ENCODE assay signal across 15 mouse cellular contexts in genomic region chr11:60905407-60906120, GRCm38 (mm10). TPM values are rescaled to one million over a fixed set of nuclear protein-coding genes. Genes with fewer than 3 reads are reported as not detected.
DNase-seq lines count a peak whose midpoint lies in the region; ATAC-seq and TF ChIP-seq lines count a peak whose summit lies in the region.
"Had no signal": no experiment of that assay in that cellular context is flagged by ENCODE, and none has a peak within 500 bp of the region (broad histone marks: within the 10 kb centered on the region; RNA-seq: fewer than 3 reads in every experiment).

No protein-coding gene starts in this region.

- H3K4me1 ChIP-seq in forebrain, embryonic 10.5 days: no peaks in the 10 kb centered on the region
- no peaks in the 10 kb centered on the region for H3K4me1 ChIP-seq in forebrain, embryonic 14.5 days (ENCODE audit: control insufficient read depth, insufficient read depth, low read length)
- H3K4me1 ChIP-seq in kidney, adult 2 months (ENCODE audit: control insufficient read depth, insufficient read depth, low read length): peaks cover 23% of the 10 kb centered on the region
- H3K4me1 ChIP-seq in cerebellum, adult 2 months (ENCODE audit: control insufficient read depth, insufficient read depth, low read length): peaks cover 47% of the 10 kb centered on the region
- H3K4me1 ChIP-seq: hindbrain, embryonic 12.5 days; liver, embryonic 15.5 days; stomach, embryonic 15.5 days had no signal

- H3K27me3 ChIP-seq in forebrain, embryonic 10.5 days (ENCODE audit: poor library complexity, severe bottlenecking): no peaks in the 10 kb centered on the region
- no peaks in the 10 kb centered on the region for H3K27me3 ChIP-seq in forebrain, embryonic 14.5 days (replicated peaks; ENCODE audit: control insufficient read depth, insufficient read depth, low read length)
- H3K27me3 ChIP-seq in kidney, adult 2 months (replicated peaks; ENCODE audit: control insufficient read depth, insufficient read depth, low read length): no peaks in the 10 kb centered on the region
- H3K27me3 ChIP-seq in cerebellum, adult 2 months (ENCODE audit: control insufficient read depth, insufficient read depth, low read length): no peaks in the 10 kb centered on the region
- H3K27me3 ChIP-seq: hindbrain, embryonic 12.5 days; liver, embryonic 15.5 days; stomach, embryonic 15.5 days had no signal

- H3K36me3 ChIP-seq in forebrain, embryonic 10.5 days (replicated peaks): peaks cover 42% of the 10 kb centered on the region
- peaks cover 42% of the 10 kb centered on the region for H3K36me3 ChIP-seq in forebrain, embryonic 14.5 days (ENCODE audit: control insufficient read depth, insufficient read depth, low read length)
- no peaks in the 10 kb centered on the region; the same call in 1 of the 2 replicates for H3K36me3 ChIP-seq in kidney, adult 2 months (ENCODE audit: control insufficient read depth, insufficient read depth, low read length)

- no peak overlapping the region for H3K27ac ChIP-seq in forebrain, embryonic 10.5 days
- H3K27ac ChIP-seq in forebrain, embryonic 14.5 days (ENCODE audit: low read depth, low read length): no peak overlapping the region
- 0 out of 2 replicates have a peak overlapping the region, but pooled peaks have one; percentile 7 for H3K27ac ChIP-seq in kidney, adult 2 months (ENCODE audit: insufficient read depth, low read depth, low read length)
- peak overlapping the region; percentile 39 for H3K27ac ChIP-seq in cerebellum, adult 2 months (ENCODE audit: insufficient read depth, low read length)
- H3K27ac ChIP-seq: hindbrain, embryonic 12.5 days; liver, embryonic 15.5 days; stomach, embryonic 15.5 days had no signal

- no peak overlapping the region for H3K4me2 ChIP-seq in forebrain, embryonic 14.5 days (ENCODE audit: low read length)
- H3K4me2 ChIP-seq: heart, embryonic 11.5 days; hindbrain, embryonic 12.5 days; liver, embryonic 15.5 days; midbrain, embryonic 11.5 days; stomach, embryonic 15.5 days had no signal

- 91% methylated on average over 10 of the region's 10 CpGs for WGBS in forebrain, embryonic 10.5 days
- 90% methylated on average over 10 of the region's 10 CpGs for WGBS in forebrain, embryonic 14.5 days
- 76% methylated on average over 10 of the region's 10 CpGs for WGBS in kidney, adult 2 months
- WGBS in cerebellum, adult 2 months: 30% methylated on average over 10 of the region's 10 CpGs

- no peak overlapping the region for H3K9ac ChIP-seq in forebrain, embryonic 14.5 days (ENCODE audit: low read length)
- H3K9ac ChIP-seq: hindbrain, embryonic 12.5 days; liver, embryonic 15.5 days; stomach, embryonic 15.5 days had no signal

- no peak overlapping the region for H3K4me3 ChIP-seq in forebrain, embryonic 10.5 days
- H3K4me3 ChIP-seq in forebrain, embryonic 14.5 days (ENCODE audit: low read depth, low read length): no peak overlapping the region
- H3K4me3 ChIP-seq in kidney, adult 2 months (ENCODE audit: insufficient read depth, low read depth, low read length): no peak overlapping the region
- H3K4me3 ChIP-seq in cerebellum, adult 2 months (replicated peaks; ENCODE audit: insufficient read depth, low read depth, low read length): no peak overlapping the region
- H3K4me3 ChIP-seq: hindbrain, embryonic 12.5 days; liver, embryonic 15.5 days; stomach, embryonic 15.5 days had no signal

- TF ChIP-seq POLR2A in kidney, adult 2 months (IDR thresholded peaks at IDR 0.05; ENCODE audit: low read depth, low read length): no peak
- no peak for TF ChIP-seq POLR2A in cerebellum, adult 2 months (IDR thresholded peaks at IDR 0.05; ENCODE audit: borderline replicate concordance, insufficient read depth, low read length)

- no peak for TF ChIP-seq CTCF in kidney, adult 2 months (conservative IDR thresholded peaks at IDR 0.05; ENCODE audit: insufficient read depth, insufficient read length, low read depth, low read length)
- TF ChIP-seq CTCF in cerebellum, adult 2 months (IDR thresholded peaks at IDR 0.05; ENCODE audit: borderline replicate concordance, insufficient read depth, low read depth, low read length): no peak; the same call in 1 of the 2 replicates

- H3K9me3 ChIP-seq in forebrain, embryonic 10.5 days: no peaks in the 10 kb centered on the region
- H3K9me3 ChIP-seq in forebrain, embryonic 14.5 days (replicated peaks; ENCODE audit: control insufficient read depth, low read length): no peaks in the 10 kb centered on the region
- H3K9me3 ChIP-seq: hindbrain, embryonic 12.5 days; liver, embryonic 15.5 days; stomach, embryonic 15.5 days had no signal

- peak; percentile 12 for DNase-seq in forebrain, embryonic 10.5 days (ENCODE audit: extremely low spot score, low spot score)
- no peak for DNase-seq in forebrain, embryonic 14.5 days (ENCODE audit: low spot score)
- peak; percentile 53 for DNase-seq in kidney, adult 2 months
- no peak for DNase-seq in kidney, adult 8-10 months
- DNase-seq in cerebellum, adult 2 months: peak; percentile 64 to 76
- DNase-seq in cerebellum, postnatal 25 days: peak; percentile 65 to 70
- DNase-seq in ovary, postnatal 14 days (ENCODE audit: low spot score): no peak
- DNase-seq: embryo, embryonic 11 days; heart, postnatal 14 days; retina, postnatal 1 day had no signal

- ATAC-seq in forebrain, embryonic 14.5 days: no peak

RNA-seq across cellular contexts. Expression of gene Natd1, which starts 9.0 kb away (rescaled TPM):
- polyA plus RNA-seq in forebrain, embryonic 10.5 days (2016; fragmentation: Nextera tagmentation; extraction: Ambion mirVana): 20.1 and 23.0 TPM in 2 replicates
- 35.3 and 39.7 TPM in 2 replicates for polyA plus RNA-seq in forebrain, embryonic 14.5 days (2014; fragmentation: Nextera tagmentation; extraction: Ambion mirVana)
- polyA plus RNA-seq in kidney, adult 2 months (2012; rRNA removed): 39.3 and 46.2 TPM in 2 replicates
- 16.6 and 16.7 TPM in 2 replicates for polyA plus RNA-seq in cerebellum, adult 2 months (2012; rRNA removed)

RNA-seq across cellular contexts. Expression of gene Map2k3, which starts 26.3 kb away (rescaled TPM):
- 67.0 and 73.2 TPM in 2 replicates for polyA plus RNA-seq in forebrain, embryonic 10.5 days (2016; fragmentation: Nextera tagmentation; extraction: Ambion mirVana)
- 23.6 and 23.7 TPM in 2 replicates for polyA plus RNA-seq in forebrain, embryonic 14.5 days (2014; fragmentation: Nextera tagmentation; extraction: Ambion mirVana)
- 33.0 and 44.8 TPM in 2 replicates for polyA plus RNA-seq in kidney, adult 2 months (2012; rRNA removed)
- polyA plus RNA-seq in cerebellum, adult 2 months (2012; rRNA removed): 15.6 and 18.2 TPM in 2 replicates

RNA-seq across cellular contexts. Expression of gene Tmem11, which starts 26.5 kb away (rescaled TPM):
- polyA plus RNA-seq in forebrain, embryonic 10.5 days (2016; fragmentation: Nextera tagmentation; extraction: Ambion mirVana): 74.3 and 76.2 TPM in 2 replicates
- 67.8 and 68.2 TPM in 2 replicates for polyA plus RNA-seq in forebrain, embryonic 14.5 days (2014; fragmentation: Nextera tagmentation; extraction: Ambion mirVana)
- polyA plus RNA-seq in kidney, adult 2 months (2012; rRNA removed): 78.2 and 81.1 TPM in 2 replicates
- polyA plus RNA-seq in cerebellum, adult 2 months (2012; rRNA removed): 58.3 and 62.7 TPM in 2 replicates

Comparison
In these comparisons a context has a peak if more than half of its experiments do, and no peak if none do; other contexts are left out.
1. DNase-seq: peak in forebrain, embryonic 10.5 days (single experiment), kidney, adult 2 months (single experiment), cerebellum, adult 2 months (2 of 2) and cerebellum, postnatal 25 days (2 of 2); none in forebrain, embryonic 14.5 days (single experiment), kidney, adult 8-10 months (0 of 2) and ovary, postnatal 14 days (single experiment).
2. H3K27ac ChIP-seq: peak in kidney, adult 2 months (single experiment) and cerebellum, adult 2 months (single experiment); none in forebrain, embryonic 10.5 days (single experiment) and forebrain, embryonic 14.5 days (single experiment).